Mouse (Mus musculus) frontal cortex, postnatal 14 days (tissue): ENCODE measurements around the gene Lkaaear1.

Experiments used
- DNase-seq, 2 experiments: peaks; one replicate each; pipeline ENCODE4 v3.0.0; 2022; ENCODE audit warnings: low spot score in 2 of 2

Gene Lkaaear1

DNA sequence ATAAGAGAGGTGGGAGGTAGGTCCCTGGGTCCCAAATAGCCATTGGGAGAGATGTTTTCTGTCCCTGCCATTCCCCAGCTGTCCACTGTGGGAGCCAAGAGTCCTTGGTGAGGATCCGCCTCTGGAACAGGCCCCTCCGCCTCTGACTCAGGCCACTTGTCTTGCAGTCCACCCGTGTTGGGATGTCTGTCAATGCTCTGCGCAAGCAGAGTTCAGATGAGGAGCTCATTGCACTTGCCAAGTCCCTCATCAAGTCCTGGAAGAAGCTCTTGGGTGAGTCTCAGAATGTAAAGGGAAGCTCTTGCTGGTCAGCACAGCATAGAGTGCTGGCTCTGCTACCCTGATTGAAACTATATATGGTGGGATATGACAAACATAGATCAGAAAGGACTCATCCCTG, 14.9 kb downstream of the Lkaaear1 start:
- no peak for DNase-seq

DNA sequence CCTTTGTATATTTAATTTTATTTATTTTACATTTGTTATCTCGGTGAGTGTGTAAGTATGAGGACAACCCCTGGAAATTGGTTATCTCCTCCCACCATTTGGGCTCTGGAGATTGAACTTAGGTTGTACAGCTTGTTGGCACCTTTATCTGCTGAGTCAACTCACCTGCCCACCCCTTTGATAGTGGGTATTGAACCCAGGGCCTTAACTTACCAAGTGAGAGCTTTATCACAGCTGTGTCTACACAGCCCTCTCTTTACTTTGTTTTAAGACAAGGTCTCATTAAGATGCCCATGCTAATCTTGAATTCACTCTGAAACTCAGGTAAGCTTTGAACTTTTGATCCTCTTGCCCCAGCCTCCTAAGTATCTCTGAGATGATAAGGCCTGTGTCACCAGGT, 16.3 kb downstream of the Lkaaear1 start:
- no peak for DNase-seq

DNA sequence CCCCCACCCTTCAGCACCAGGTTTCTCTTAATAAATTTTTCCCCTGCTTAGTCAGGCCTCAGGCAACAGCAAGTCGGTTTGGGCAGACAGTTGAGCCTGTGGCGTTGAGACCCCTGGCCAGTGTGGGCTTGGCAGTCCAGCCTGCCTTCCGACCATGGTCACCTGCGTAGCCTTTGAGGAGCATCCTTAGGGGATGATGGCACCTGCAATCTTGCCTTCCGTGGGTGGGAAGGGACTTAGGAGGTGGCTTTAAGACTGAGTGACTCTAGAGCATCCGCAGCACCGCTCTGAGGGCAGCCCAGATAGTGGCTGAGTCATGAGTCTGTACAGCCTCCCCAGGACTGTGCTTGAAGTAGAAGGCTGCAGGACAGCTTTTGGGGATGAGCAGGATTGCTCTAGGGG, 17.5 kb downstream of the Lkaaear1 start:
- DNase-seq: no peak

DNA sequence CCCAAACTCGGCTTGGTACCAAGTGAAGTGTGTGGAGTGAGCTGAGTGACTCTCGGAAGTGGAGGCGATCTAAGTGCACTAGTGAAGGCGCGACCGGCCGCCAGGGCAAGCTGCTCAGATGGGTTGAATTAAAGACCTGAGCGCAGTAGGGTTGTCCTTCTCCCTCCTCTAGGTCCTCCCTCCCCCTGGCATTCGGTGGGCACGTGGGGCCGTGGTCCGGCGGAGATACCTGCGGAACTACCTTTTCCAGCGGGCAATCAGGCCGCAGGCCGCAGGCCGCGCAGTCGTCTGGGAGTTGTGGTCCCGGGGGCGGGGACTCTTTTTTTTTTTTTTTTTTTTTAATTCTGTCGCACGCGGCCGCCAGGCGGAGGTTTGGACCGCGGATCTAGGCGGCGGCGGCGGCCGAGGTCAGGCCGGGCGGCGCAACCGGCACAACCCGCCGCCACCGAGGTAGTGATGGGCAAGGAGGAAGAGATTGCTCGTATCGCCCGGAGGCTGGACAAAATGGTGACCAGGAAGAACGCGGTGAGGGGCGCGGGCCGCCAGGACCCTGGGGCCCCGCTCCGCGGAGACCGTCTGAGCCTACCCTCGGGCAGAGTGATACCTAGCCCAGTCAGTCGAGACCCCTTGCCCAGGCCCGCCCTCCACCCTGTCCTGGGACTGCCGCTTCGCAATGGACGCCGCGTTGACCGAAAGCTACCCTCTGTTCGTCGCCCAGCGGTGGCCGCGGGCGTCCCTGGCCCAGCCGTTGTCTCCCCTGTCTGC, 18.1 kb downstream of the Lkaaear1 start, which contains the start of gene Tcea2:
Tcea2 (plus strand) TSS at position 360 of the 765 bp plus-strand sequence.
- peak; percentile 49 to 66 for DNase-seq

DNA sequence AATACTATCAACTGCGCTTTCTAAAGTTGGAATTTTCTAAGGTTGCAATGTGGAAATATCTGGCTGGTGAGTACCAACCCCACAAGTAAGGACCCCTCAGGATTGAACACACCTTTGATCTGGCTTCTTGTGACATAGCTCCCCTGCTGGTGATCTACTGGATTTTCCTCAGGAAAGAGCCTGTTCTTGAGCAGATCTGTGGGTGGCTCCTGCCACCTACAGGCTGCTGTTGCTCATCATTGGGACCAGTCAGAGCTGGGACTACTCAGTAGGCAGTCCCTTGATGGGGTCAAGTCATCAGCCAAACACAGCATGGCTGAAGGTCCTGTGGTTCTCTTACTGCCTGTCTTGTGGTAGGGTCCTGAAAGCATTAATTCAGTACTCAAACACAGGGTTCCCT, 19.5 kb downstream of the Lkaaear1 start:
- DNase-seq: peak; percentile 60 to 61

DNA sequence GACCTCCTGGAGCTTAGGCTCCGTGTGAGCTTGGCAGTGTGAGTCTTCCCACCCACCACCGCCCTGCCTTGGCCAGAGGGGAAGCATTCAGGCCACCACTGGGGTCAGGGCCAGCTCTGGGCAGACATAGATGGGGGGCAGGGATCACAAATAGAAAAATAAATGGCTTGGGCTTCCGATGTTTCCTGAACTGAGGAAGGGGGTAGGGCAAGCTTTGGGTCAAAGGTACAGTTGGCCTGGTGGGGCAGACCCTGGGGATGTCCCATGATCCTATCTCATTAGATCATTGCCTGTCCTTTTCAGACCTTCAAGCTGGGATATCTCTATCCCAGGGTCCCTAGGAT, 20.5 kb downstream of the Lkaaear1 start:
- no peak for DNase-seq

DNA sequence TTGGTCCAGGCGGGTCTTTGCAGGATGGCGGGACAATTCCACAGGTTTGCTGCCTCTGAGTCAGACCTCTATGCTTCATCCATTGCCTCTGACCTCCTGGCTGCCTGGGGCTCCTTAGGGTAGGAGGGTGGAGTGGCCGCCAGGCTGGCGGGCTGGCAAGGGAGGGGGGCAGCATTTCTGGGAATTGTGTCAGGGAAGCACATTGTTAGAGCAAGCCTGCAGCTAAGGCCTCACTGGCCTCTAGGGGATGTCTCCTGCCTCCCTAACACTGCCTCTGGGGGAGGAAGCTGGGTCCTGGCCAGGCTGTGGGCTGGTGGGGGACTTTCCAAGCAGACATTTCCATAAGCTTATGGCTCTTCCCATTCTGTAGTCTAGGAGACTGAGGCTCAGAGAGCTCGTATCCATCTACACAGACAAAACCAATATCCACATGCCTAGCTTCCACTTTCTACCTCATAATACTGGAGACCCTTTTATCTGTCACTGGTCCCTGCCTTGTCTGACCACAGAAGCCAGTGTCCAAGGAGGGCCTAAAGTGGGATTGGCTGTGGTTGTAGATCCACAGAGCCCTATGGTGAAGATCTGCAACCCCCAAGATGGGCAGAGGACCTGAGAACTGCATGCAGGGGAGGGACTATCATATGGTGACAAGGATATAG, 21.0 kb downstream of the Lkaaear1 start:
- DNase-seq: no peak

DNA sequence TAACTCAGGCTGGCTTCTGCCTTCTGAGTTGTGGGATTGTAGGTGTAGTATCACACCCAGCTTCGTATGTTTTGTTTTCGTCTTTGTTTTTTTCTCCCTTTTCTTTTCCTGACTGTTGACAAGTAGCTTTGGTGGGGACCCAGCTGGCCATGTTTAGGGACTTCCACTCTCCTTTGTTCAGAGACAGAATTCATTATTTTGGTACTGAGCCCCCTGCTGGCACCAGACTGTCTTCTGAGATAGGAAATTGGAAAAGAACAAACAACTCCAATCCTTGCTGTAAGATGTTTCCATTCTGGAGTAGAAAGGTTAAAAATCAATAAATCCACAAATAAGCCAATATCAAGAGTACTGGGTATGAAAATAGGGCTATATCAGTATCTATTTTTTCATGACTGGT, 21.8 kb downstream of the Lkaaear1 start:
- DNase-seq: no peak

DNA sequence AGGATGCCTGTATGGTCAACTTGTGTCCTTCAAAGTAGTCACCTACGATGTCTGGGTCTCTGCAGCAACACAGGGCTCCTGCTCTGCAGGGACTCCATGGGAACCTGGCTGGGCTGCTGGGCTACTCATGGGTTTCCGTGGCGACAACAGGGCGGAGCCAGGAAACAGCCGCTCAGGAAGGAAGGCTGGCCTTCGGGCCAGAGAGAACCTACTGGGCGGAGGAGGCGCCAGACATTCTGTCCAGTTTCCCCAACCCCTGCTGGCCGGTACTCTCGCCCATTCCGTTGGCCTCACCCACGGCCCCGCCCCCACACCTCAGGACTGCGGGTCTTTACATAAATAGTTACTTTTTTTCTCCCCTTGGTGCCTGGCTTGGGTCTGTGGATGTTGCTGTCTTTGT, 22.8 kb downstream of the Lkaaear1 start:
- no peak for DNase-seq

DNA sequence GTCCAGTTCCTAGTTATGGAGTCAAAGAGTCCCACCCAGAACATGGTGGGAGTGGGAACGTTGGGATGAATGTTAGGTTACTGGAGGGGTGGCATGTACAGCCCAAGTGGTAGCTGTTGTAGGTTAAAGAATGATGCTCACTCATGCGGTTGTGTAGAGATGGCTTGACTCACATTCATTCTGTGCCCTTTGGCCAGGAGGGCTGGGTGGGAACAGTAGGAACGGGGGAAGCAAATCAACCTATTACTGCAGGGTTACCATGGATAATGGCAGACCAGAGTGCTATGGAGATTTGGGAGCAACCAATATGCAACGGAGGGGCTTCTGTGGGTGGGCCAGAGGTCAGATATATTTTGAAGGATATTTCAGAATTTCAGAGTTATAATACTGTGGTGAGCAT, 23.3 kb downstream of the Lkaaear1 start:
- DNase-seq: no peak

DNA sequence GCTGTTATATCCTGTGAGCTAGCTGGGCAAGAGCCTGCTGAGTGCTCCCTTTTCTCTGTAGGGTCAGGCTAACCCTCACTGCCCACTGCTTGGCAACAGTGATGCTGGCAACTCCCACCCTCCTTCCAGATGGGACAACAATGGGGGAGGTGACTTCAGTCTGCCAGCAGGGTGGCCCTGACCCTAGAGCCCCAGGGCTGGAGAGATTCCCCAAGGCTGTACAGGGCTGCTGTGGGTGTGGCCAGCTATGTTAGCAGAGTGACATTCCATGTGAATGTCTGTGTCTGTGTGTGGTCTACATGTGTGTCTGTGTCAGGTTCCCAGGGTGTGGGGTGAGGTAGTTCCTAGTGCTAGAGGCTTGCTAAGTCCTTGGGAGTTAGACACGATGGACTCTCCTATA, 24.7 kb downstream of the Lkaaear1 start:
- DNase-seq: no peak

DNA sequence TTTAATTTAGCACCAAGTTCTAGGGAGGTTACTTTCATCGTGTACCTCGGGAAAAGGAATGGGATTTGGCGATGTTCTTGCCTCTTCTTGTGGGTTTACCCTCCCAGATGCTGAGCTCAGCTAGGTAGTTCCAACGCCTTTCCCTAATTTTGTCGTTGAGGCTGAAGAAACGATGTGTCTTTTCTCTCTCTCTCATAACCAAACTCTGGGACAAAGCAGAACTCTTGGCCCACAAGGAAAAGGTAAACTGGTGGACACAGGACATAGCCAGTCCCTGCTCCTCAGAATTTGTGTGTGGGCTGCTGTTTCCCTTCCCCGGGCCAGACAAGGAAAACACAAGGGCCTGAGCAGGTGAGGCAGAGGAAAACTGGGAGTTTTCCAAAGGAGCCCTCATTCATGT, 26.3 kb downstream of the Lkaaear1 start:
- DNase-seq: no peak

DNA sequence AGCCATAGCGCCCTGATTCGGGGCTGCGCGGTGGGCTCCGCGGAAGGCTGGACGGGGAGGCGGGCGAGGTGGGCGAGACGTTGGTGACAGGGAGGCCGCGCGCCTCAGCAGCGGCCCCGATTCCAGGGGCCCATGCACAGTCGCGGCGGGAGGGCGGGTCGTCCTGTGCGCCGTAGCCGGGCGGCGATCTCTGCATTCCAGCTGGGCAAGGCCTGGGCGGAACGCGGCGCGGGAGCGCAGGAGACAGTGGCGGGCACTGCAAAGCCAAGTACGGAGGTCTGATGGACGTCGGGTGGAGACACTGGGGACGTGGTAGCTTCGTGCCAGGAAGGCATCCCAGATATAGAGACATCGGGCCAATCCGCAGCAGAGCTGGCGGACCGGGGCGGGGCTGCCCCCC, 26.9 kb downstream of the Lkaaear1 start, which contains the start of gene Sox18:
Sox18 (minus strand) TSS at position 315 of the 400 bp plus-strand sequence.
- no peak for DNase-seq

DNA sequence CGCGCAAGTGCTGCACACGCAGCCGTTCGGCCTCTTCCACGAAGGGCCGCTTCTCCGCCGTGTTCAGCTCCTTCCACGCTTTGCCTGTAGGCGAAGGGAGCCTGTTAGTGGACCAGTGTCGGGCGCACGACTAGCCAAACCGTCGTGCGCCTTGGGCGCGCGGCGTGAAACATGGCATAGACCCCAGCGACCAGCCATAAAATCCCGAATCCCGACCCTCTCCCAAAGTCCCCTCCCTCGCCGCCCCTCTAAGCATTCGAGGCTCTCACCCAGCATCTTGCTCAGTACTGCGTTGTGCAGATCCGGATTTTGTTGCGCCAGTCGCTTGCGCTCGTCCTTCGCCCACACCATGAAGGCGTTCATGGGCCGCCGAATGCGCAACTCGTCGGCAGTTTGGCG, 27.3 kb downstream of the Lkaaear1 start:
- DNase-seq: no peak

DNA sequence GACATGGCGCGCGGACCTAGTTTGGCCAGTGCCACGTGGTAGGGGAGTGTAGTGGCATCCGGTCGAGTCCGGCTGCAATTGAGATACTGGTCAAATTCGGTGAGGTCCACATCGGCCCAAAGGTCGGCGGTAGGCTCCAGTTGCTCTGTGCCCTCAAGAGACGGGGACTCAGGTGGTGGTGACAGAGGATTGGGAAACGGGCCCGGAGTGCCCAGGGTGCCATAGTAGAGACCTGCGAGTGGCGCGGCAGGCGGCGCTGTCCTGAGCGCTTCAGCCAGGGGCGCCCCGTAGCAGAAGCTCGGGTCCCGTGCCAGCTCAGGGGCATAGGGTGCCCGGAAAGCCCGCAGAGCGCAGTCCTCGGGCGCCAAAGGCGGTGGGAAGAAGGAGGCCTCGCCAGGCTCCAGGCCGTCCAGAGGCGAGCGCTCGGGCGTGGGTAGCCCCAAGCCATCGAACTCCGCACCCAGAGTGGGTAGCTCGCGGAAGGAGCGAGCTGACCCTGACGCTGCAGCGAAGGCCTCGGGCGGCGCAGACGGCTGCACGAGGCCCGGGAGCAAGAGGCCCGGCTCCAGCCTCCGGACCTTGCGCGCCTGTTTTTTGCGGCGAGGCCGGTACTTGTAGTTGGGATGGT, 27.8 kb downstream of the Lkaaear1 start:
- no peak for DNase-seq

DNA sequence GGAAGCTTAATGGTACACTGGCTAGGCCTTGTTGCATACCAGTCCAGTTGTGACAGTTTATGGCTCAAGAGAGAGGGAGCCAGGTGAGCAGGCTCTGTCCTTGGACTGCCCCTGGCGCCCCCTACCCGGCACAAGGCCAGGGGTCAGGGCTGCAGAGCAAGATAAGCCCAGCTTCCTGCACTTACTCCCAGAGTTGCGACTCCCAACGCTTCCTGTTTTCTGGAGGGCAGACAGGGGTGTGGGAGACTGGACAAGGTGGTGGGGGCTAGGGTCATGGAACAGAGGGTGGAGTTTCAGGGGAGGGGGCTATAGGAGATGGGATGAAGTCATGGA, 35.0 kb downstream of the Lkaaear1 start:
- DNase-seq: no peak

DNA sequence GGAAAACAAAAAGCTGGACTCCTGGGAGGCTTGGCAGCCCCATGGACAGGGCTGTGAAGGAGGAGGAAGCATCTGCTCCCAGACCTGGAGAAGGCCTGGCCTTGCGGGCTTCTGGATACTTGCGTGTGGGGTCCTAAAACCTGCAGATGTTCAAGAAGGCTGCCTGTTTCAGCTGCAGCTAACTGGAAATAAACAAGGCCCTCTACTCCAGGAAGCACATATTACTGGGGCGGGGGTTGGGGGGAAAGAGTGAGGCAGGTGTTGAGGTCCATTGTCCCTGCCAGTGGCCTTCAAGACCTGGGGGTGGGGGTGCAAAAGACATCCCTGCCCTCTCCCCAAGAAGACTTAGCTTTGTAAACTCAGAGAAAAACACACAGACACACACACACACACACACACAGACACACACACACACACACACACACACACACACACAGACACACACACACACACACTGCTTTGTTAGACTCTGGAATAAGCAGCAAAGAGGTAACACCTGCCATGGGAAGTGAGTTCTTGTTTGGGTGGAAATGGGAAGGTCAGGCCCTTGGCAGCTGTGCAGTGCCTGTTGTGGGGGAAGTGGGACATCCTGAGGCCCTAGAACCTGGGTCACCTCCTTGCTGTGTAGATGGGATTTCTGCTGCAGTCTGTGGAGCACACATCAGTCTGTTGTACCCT, 35.5 kb downstream of the Lkaaear1 start:
- DNase-seq: no peak

DNA sequence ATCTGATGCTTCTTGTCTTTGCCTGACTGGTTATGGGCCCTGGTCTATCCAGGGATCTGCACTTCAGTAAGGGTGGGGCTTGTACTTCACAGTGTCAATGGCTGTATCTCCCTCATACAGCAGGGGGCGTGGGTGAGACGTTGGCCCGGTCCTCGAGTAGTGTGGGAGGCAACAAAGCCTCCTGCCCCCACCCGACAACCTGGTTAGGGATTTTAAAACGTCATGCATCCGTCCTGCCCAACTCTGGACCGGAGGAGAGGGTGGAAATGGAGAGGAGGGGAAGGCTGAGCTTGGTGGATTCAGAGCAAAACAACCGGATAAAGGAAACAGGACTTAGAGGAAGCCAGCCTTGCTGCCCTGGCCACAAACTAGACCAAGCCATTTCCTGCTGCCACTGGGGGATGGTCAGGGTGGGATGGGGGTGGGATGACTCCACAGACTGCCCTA, 38.6 kb downstream of the Lkaaear1 start:
- DNase-seq: peak; percentile 65 to 67

DNA sequence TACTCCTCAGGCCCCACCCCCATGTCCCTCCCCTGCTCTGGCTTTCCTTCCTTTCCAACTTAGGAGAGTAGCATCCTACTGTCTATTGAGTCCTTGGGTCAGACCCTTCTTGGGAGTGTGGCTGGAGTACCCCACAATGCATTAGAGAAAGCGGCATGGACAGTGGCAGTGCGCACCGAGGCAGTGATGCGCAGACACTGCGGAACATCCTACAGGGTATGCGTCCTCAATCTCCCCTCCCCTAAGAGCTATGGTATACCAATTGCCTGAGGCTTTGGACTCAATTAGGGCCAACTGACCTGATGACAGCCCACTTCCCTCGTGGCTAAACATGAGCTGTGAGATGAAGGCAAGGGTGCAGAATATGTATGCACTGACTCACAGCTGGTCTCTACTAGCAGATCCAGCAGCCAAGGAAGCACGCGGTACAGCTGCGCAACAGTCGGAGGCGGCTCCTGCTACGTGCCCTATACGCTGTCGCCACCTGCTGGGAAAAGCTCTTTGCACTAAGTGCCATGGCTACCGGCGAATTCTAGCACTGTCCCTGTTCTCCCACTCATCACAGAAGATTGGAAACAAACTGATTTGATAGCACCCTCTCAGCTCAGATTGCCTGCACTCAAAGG, 39.2 kb downstream of the Lkaaear1 start:
- DNase-seq: peak in 1 of 2 experiments; percentile 48

DNA sequence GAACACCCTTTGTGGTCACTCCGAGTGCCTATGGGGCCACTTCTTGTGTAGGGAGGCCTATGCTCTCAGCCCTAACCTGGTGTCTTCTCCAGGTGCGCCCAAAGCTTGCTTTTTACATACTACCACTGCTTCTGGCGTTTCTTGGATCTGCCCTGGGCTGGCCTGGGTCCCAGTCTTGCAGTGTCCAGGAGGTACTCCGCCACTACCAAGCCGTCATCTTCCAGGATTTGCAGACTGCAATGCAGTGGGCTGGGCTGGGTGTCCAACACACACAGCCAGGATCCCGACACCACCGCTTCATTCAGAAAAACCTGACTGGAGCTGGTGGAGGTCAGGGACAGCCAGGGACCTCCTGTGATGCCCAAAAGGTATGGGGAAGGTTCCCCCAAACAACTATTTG, 39.7 kb downstream of the Lkaaear1 start:
- no peak for DNase-seq

DNA sequence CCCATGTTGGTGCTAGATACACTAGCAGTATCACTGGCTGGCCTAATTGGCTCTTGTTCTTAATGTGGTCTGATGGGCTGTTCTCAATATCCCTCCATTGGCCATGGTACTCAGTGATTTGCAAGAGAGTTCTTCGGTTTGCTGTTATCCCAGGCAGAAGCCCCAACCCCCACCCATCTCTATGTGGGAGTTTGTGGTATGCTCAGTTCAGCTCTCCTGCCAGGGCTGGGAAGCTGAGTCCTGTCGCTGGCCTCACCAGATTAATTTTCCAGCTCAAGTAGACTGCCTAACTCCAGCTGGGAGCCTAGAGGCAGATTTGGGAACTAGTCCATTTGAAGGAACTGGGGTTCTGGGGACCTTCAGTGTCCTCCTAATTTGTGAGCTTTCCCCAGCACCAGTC, 40.8 kb downstream of the Lkaaear1 start:
- no peak for DNase-seq

DNA sequence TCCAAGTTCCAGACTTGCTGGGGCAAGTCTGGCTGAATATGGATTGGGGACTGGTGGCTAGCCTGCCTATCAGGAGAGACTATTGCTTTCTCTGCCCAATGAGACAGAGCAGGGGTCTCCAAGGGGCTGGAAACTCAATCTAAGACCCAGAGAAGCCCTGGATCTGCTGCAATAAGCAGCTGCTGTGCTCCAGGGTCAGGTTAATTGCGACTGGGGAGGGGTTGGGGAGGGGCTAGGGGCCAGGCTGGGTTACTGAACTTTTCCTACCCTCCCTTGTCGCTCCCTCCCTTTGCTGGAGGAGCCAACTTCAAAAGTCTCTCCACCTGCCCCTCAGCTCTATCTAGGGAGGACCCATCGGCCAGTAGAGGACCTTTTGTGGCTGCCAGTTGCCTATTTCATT, 41.5 kb downstream of the Lkaaear1 start, which contains the start of gene Gm29797:
Gm29797 (plus strand) TSS at position 301 of the 400 bp plus-strand sequence.
- DNase-seq: no peak
